Mouse (Mus musculus) intestine, postnatal 0 days (tissue): ENCODE data around the gene Mycbp2. TPM values are rescaled to one million over a fixed set of nuclear protein-coding genes. Genes with fewer than 3 reads are reported as not detected.

Source experiments
- ATAC-seq: fragments of 200-750 bp; cut with Nextera tagmentation; 2 replicates; pipeline ENCODE4 v1.8.0; 2017; ENCODE audit warnings: mild to moderate bottlenecking, moderate TSS enrichment, moderate library complexity
- H3K27ac ChIP-seq: fragments of 300-500 bp; sonication (generic); 2 replicates; pipeline ENCODE4 v1.5.1; 2014; ENCODE audit warnings: mild to moderate bottlenecking, low read depth, low read length, moderate library complexity
- H3K27me3 ChIP-seq: fragments of 300-500 bp; sonication (generic); replicated peaks from 2 replicates; pipeline ENCODE4 v1.6.1; 2014; ENCODE audit warnings: low read length, mixed read lengths; ENCODE audit not compliant: control insufficient read depth, insufficient read depth
- H3K36me3 ChIP-seq: fragments of 300-500 bp; sonication (generic); 2 replicates; pipeline ENCODE4 v1.6.1; 2014; ENCODE audit warnings: mild to moderate bottlenecking, moderate library complexity; ENCODE audit not compliant: control insufficient read depth, insufficient read depth
- H3K4me1 ChIP-seq: fragments of 300-500 bp; sonication (generic); replicated peaks from 2 replicates; pipeline ENCODE4 v1.6.1; 2014; ENCODE audit warnings: antibody characterized with exemption, low read length, mixed read lengths; ENCODE audit not compliant: control insufficient read depth, insufficient read depth
- H3K4me2 ChIP-seq: fragments of 300-500 bp; sonication (generic); replicated peaks from 2 replicates; pipeline ENCODE4 v1.6.1; 2014; ENCODE audit warnings: low read depth, mild to moderate bottlenecking, moderate library complexity
- H3K4me3 ChIP-seq: fragments of 300-500 bp; sonication (generic); 2 replicates; pipeline ENCODE4 v1.5.1; 2014; ENCODE audit warnings: low read depth, low read length
- H3K9ac ChIP-seq: fragments of 300-500 bp; sonication (generic); 2 replicates; pipeline ENCODE4 v1.6.1; 2014; ENCODE audit warnings: mild to moderate bottlenecking, low read depth, low read length
- H3K9me3 ChIP-seq: fragments of 300-500 bp; sonication (generic); 2 replicates; pipeline ENCODE4 v1.6.1; 2016; ENCODE audit warnings: mixed run types; ENCODE audit not compliant: control insufficient read depth
- CTCF ChIP-seq: sonication (generic); IDR thresholded peaks from 2 replicates; pipeline ENCODE4 v1.5.1; 2016; ENCODE audit warnings: low read depth, mild to moderate bottlenecking, control low read depth, antibody characterized with exemption, moderate library complexity
- WGBS: fragments of 180-500 bp; shearing (Covaris S2); extraction: QIAGEN DNeasy Blood & Tissue Kit; methylation state at CpG from one replicate; pipeline ENCODE4 v1.1.7; 2014; 5-methylcytosine and 5-hydroxymethylcytosine counted together
- polyA plus RNA-seq: library from polyadenylated mRNA; unstranded; fragments of >200 nt; fragmentation: Nextera tagmentation; extraction: Ambion mirVana; gene quantifications from 2 replicates; pipeline ENCODE4 v1.2.1, GENCODE M21; 2015

The Mycbp2 gene
- polyA plus RNA-seq, 1 experiment from 2014 or later: 12.4 TPM

DNA sequence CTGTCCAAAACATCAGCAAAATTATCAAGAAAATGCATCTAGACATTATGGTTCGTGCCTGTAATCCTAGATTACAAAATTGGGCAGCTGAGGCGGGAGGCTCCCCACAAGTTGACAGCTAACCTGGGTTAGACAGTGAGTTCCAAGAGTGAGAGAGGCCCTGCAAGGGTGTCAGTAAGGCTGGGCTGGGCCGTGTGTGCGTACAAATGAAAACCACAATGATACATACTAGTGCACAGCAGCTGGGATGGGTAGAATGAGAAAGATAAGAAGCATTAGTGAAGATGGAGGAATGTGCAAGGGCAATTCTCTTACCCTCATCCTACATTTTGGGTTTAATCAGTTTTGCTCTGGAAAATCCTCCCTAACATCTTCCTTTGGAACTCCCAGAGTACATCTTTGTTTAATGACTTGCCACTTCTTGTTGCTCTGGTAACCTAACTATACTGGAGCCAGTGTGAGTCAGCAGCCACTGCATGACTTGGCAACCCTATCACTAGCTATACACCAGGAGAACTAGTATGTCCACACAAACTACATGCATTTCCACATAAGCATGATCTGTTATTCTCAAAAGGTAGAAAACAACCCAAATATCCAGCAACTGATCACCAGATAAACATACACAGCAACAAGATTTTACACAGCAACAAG lies 259.8 kb downstream of the Mycbp2 start:
- TF ChIP-seq CTCF: no peak
- Histone ChIP-seq H3K9me3 (no peaks in the 10 kb centered on the region), H3K27me3 (no peaks in the 10 kb centered on the region), H3K4me2 (no peak overlapping the region), H3K4me3 (no peak overlapping the region), H3K27ac (no peak overlapping the region), H3K36me3 (peaks cover 40% of the 10 kb centered on the region), H3K4me1 (no peaks in the 10 kb centered on the region), H3K9ac (no peak overlapping the region)
- ATAC-seq: no peak
- 83% methylated on average over 4 of the region's 4 CpGs for WGBS

DNA sequence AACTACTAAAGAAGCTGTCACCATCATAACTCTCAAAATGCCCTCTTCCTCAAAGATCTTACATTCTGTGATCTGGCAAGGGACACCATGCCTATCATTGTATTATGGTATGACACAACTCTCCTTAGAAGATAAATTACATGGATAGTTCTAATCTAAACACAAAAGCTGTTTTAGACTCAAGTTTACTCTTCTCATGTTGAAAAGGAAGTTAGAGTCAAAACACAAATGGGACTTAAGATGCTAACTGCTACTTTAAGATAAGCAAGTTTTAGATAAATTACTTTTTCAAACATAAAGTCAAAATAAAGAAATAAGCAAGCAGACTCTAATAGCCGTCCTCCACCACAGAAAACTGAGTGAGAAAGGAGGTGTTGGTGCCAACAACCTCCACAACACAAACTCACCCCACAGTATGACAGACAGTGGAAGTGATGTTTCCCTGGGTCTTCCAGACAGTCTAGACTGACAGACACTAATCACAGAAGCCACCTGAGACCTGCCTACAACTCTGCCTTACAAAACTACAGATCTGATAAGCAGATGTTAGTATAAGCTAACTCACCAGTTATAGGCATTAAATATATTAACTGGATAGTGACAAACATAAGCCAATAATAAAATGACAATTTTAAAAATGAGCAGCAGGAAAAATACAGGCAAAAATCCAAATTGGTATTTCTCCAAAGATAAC lies 260.6 kb downstream of the Mycbp2 start:
- WGBS: 55% methylated on average over 1 of the region's 1 CpGs
- H3K4me1 ChIP-seq: no peaks in the 10 kb centered on the region
- H3K27ac ChIP-seq: no peak overlapping the region
- peaks cover 36% of the 10 kb centered on the region for H3K36me3 ChIP-seq
- H3K4me3 ChIP-seq: no peak overlapping the region
- no peak for ATAC-seq
- H3K4me2 ChIP-seq: no peak overlapping the region
- no peaks in the 10 kb centered on the region for H3K27me3 ChIP-seq
- TF ChIP-seq CTCF: no peak
- no peak overlapping the region for H3K9ac ChIP-seq
- no peaks in the 10 kb centered on the region for H3K9me3 ChIP-seq

DNA sequence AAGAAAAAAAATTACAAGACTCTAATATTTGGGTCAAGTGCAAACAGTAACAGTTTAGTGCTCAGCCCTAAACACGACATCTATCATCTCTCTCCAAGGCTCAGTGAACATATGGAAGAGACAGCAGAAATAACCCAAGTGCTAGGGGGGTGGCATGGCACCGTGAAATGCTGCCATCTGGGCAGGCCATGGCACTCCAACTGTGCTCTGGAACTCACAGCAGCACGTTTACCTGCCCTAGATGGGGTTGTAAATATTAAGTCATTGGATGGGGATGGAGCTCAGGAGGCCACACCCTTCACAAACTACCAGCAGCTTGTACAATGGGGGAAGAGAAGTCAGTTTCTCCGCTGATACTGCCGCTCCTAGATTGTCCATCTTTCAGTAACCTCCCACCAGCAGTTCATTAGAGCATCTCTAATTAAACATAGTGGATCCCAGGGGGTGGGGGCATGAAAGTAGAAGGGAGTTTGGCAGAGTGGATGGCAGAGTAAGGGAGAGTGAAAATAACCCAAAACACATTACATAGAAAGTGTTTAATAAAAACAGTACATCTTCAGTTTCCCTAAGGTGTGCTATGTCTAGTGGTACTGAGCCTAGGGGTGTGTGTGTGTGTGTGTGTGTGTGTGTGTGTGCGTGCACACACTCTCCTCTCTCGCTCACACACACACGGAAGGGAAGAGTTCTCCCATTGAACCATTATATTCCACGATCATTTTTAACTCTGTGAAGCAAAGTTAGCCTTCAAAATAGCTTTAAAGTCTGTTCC lies 267.2 kb downstream of the Mycbp2 start:
- H3K4me1 ChIP-seq: no peaks in the 10 kb centered on the region
- no peak overlapping the region for H3K27ac ChIP-seq
- H3K27me3 ChIP-seq: no peaks in the 10 kb centered on the region
- H3K36me3 ChIP-seq: peaks cover 36% of the 10 kb centered on the region
- no peaks in the 10 kb centered on the region for H3K9me3 ChIP-seq
- no peak overlapping the region for H3K4me2 ChIP-seq
- H3K9ac ChIP-seq: no peak overlapping the region
- peak; percentile 39 for ATAC-seq
- WGBS: 72% methylated on average over 9 of the region's 9 CpGs
- no peak for TF ChIP-seq CTCF
- H3K4me3 ChIP-seq: no peak overlapping the region

DNA sequence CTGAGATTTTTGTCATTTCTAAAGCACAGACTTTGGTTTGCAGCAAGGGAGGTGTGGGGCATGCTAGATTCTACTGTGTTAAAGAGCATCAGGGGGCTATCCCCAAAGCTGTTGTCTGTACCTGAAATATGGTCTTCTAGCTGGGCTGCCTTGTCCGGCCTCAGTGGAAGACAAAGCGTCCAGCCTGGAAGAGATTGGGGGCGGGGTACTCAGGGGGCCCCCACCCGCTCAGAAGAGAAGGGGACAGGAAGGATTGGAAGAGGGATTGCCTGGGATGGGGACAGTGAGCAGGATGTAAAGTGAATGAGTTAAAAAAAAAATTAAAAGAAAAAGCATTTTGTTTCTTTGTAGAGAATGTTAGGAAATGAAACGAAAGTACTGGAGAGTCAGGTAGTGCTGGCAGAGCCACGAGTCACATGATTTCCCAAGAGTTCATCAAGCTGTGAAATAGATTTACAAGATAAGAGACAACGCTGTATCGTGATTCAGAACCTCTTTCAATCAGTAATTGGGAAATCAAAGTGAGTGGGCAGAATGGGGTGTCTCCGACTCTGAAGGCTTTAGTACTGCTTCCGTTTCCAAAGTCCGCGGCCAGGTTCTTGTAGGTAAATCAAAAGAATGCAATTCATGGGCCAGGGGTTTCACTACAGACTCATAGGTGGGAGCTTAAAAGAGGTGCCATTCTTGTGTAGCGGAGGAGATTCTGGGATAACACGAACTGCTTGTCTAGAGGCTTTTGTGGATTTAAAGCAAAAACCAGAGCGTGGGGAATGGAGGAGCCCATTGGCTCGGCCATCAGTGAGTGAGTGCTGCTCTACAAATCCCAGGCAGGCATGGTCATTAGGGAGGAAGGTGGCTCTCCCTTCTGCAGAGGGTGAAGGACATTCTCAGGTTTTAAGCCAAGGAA lies 268.4 kb downstream of the Mycbp2 start:
- TF ChIP-seq CTCF: no peak
- H3K4me3 ChIP-seq: no peak overlapping the region
- no peaks in the 10 kb centered on the region for H3K9me3 ChIP-seq
- 0 out of 2 replicates have a peak, but pooled peaks have one; percentile 44 for ATAC-seq
- no peak overlapping the region for H3K9ac ChIP-seq
- no peaks in the 10 kb centered on the region for H3K4me1 ChIP-seq
- no peak overlapping the region for H3K27ac ChIP-seq
- H3K27me3 ChIP-seq: no peaks in the 10 kb centered on the region
- peaks cover 45% of the 10 kb centered on the region for H3K36me3 ChIP-seq
- WGBS: 80% methylated on average over 16 of the region's 16 CpGs
- no peak overlapping the region; the same call in 1 of the 2 replicates for H3K4me2 ChIP-seq

DNA sequence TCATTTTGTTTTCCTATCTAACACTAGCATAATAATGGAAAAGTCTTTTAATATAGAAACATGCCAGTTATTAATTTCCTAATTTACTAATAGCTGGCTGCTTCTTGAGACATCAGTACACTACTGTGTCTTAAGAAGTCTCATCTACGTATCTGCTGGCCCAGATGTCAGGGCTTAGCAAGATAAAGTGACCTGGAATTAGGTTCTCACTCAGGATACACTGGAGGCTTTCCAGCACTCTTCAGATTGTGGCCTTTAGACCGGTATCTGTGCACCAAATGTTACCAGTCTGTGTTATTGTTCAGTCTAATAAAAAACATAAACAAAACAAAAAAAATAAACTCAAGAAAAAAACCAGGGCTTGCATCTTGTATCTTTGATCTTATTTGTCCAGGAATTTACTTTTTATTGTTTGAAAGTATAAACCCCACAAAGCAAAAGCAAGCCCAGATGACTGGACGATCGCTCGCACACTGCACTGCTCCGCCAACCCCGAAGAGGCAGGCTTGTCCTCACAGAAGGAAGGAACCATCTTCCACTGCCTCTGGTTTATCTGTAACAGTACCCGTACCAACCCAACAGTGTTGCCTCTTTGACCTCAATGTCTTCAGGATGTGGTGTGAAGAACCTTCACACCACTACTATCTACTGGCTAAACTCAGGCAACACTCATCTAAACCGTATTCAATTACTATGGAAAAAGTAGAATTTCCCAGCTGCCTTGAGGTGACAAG lies 269.2 kb downstream of the Mycbp2 start:
- Histone ChIP-seq H3K4me1 (no peaks in the 10 kb centered on the region), H3K9ac (no peak overlapping the region), H3K27ac (no peak overlapping the region), H3K36me3 (peaks cover 45% of the 10 kb centered on the region), H3K27me3 (no peaks in the 10 kb centered on the region), H3K4me2 (no peak overlapping the region), H3K4me3 (no peak overlapping the region), H3K9me3 (no peaks in the 10 kb centered on the region)
- no peak for ATAC-seq
- TF ChIP-seq CTCF: no peak
- WGBS: 91% methylated on average over 9 of the region's 9 CpGs
